Mouse (Mus musculus): ENCODE measurements around the gene Tiprl. TPM values are rescaled to one million over a fixed set of nuclear protein-coding genes. Genes with fewer than 3 reads are reported as not detected.
A peak's percentile ranks its signal among the peaks of the same experiment; 100 is the strongest.

The Tiprl gene
- polyA plus RNA-seq, 1 experiment from 2014 or later, result 153 TPM

- ATAC-seq (replicated peaks), result no peak
- 81% methylated on average over 5 of the region's 5 CpGs for WGBS
- Histone ChIP-seq H3K9ac (no peak overlapping the region), H3K4me3 (no peak overlapping the region), H3K9me3 (no peaks in the 10 kb centered on the region), H3K36me3 (replicated peaks) (no peaks in the 10 kb centered on the region), H3K4me2 (no peak overlapping the region), H3K27ac (no peak overlapping the region), H3K27me3 (replicated peaks) (no peaks in the 10 kb centered on the region), H3K4me1 (no peaks in the 10 kb centered on the region)
Measured at GRCm38 (mm10) chr1:165247085-165247484, 10.3 kb upstream of the Tiprl start.

- Histone ChIP-seq H3K4me3 (no peak overlapping the region), H3K4me2 (no peak overlapping the region), H3K9ac (no peak overlapping the region), H3K27ac (no peak overlapping the region), H3K27me3 (replicated peaks) (no peaks in the 10 kb centered on the region), H3K4me1 (no peaks in the 10 kb centered on the region), H3K9me3 (no peaks in the 10 kb centered on the region), H3K36me3 (replicated peaks) (no peaks in the 10 kb centered on the region)
- WGBS, result 83% methylated on average over 5 of the region's 5 CpGs
- ATAC-seq (replicated peaks), result no peak
Measured at GRCm38 (mm10) chr1:165246587-165246986, 9.8 kb upstream of the Tiprl start.

- WGBS, result 9% methylated on average over 10 of the region's 10 CpGs
- Histone ChIP-seq H3K36me3 (replicated peaks) (no peaks in the 10 kb centered on the region), H3K27me3 (replicated peaks) (no peaks in the 10 kb centered on the region), H3K4me3 (peak overlapping the region; percentile 90), H3K4me1 (peaks cover 24% of the 10 kb centered on the region), H3K4me2 (peak overlapping the region; percentile 76), H3K27ac (peak overlapping the region; percentile 93), H3K9me3 (no peaks in the 10 kb centered on the region), H3K9ac (peak overlapping the region; percentile 79)
- ATAC-seq (replicated peaks), result no peak
Measured at GRCm38 (mm10) chr1:165235846-165236245, 950 bp downstream of the Tiprl start.

GRCm38 (mm10) chr1:165233806-165234205 lies 3.0 kb downstream of the Tiprl start:
- ATAC-seq (replicated peaks), result no peak
- 83% methylated on average over 2 of the region's 2 CpGs for WGBS
- H3K4me1 ChIP-seq, result peaks cover 24% of the 10 kb centered on the region
- no peaks in the 10 kb centered on the region for H3K27me3 ChIP-seq (replicated peaks)
- no peaks in the 10 kb centered on the region for H3K36me3 ChIP-seq (replicated peaks)
- no peaks in the 10 kb centered on the region for H3K9me3 ChIP-seq
- H3K4me3 ChIP-seq, result no peak overlapping the region
- H3K9ac ChIP-seq, result no peak overlapping the region
- H3K27ac ChIP-seq, result no peak overlapping the region
- no peak overlapping the region for H3K4me2 ChIP-seq

GRCm38 (mm10) chr1:165230691-165231090 lies 6.1 kb downstream of the Tiprl start:
- peaks cover 13% of the 10 kb centered on the region for H3K4me1 ChIP-seq
- no peaks in the 10 kb centered on the region for H3K36me3 ChIP-seq (replicated peaks)
- H3K4me3 ChIP-seq, result no peak overlapping the region
- no peaks in the 10 kb centered on the region for H3K27me3 ChIP-seq (replicated peaks)
- no peak overlapping the region for H3K27ac ChIP-seq
- H3K9me3 ChIP-seq, result no peaks in the 10 kb centered on the region
- ATAC-seq (replicated peaks), result no peak
- WGBS, result 97% methylated on average over 4 of the region's 4 CpGs
- no peak overlapping the region for H3K4me2 ChIP-seq
- no peak overlapping the region for H3K9ac ChIP-seq

- WGBS, result 96% methylated on average over 9 of the region's 9 CpGs
- Histone ChIP-seq H3K36me3 (replicated peaks) (no peaks in the 10 kb centered on the region), H3K9ac (no peak overlapping the region), H3K9me3 (no peaks in the 10 kb centered on the region), H3K4me3 (no peak overlapping the region), H3K4me2 (no peak overlapping the region), H3K4me1 (peaks cover 7% of the 10 kb centered on the region; the same call in 1 of the 2 replicates), H3K27ac (no peak overlapping the region), H3K27me3 (replicated peaks) (no peaks in the 10 kb centered on the region)
- ATAC-seq (replicated peaks), result no peak
Measured at GRCm38 (mm10) chr1:165229577-165229976, 7.2 kb downstream of the Tiprl start.

- no peak overlapping the region for H3K4me3 ChIP-seq
- no peaks in the 10 kb centered on the region for H3K9me3 ChIP-seq
- H3K36me3 ChIP-seq (replicated peaks), result peaks cover 44% of the 10 kb centered on the region
- 96% methylated on average over 2 of the region's 2 CpGs for WGBS
- ATAC-seq (replicated peaks), result no peak
- H3K4me2 ChIP-seq, result no peak overlapping the region
- no peaks in the 10 kb centered on the region for H3K4me1 ChIP-seq
- no peak overlapping the region for H3K27ac ChIP-seq
- H3K27me3 ChIP-seq (replicated peaks), result no peaks in the 10 kb centered on the region
- H3K9ac ChIP-seq, result no peak overlapping the region
Measured at GRCm38 (mm10) chr1:165217023-165217589, 19.7 kb downstream of the Tiprl start.

GRCm38 (mm10) chr1:165215831-165216230 lies 21.0 kb downstream of the Tiprl start:
- no peak for ATAC-seq (replicated peaks)
- no peak overlapping the region for H3K4me3 ChIP-seq
- no peaks in the 10 kb centered on the region for H3K4me1 ChIP-seq
- H3K9me3 ChIP-seq, result no peaks in the 10 kb centered on the region
- no peak overlapping the region for H3K4me2 ChIP-seq
- no peak overlapping the region for H3K27ac ChIP-seq
- peaks cover 40% of the 10 kb centered on the region for H3K36me3 ChIP-seq (replicated peaks)
- H3K27me3 ChIP-seq (replicated peaks), result no peaks in the 10 kb centered on the region
- H3K9ac ChIP-seq, result no peak overlapping the region
- WGBS, result 89% methylated on average over 7 of the region's 7 CpGs

GRCm38 (mm10) chr1:165205591-165205990 lies 31.2 kb downstream of the Tiprl start:
- Histone ChIP-seq H3K36me3 (replicated peaks) (no peaks in the 10 kb centered on the region), H3K4me3 (no peak overlapping the region), H3K27me3 (replicated peaks) (no peaks in the 10 kb centered on the region), H3K9ac (no peak overlapping the region), H3K4me2 (no peak overlapping the region), H3K4me1 (no peaks in the 10 kb centered on the region), H3K9me3 (no peaks in the 10 kb centered on the region), H3K27ac (no peak overlapping the region)
- WGBS, result 40% methylated on average over 2 of the region's 2 CpGs
- ATAC-seq (replicated peaks), result no peak

GRCm38 (mm10) chr1:165203488-165204035 lies 33.2 kb downstream of the Tiprl start:
- ATAC-seq (replicated peaks), result no peak
- no peak overlapping the region for H3K9ac ChIP-seq
- H3K27ac ChIP-seq, result no peak overlapping the region
- 49% methylated on average over 2 of the region's 2 CpGs for WGBS
- H3K4me3 ChIP-seq, result no peak overlapping the region
- no peak overlapping the region for H3K4me2 ChIP-seq
- no peaks in the 10 kb centered on the region for H3K9me3 ChIP-seq
- no peaks in the 10 kb centered on the region for H3K27me3 ChIP-seq (replicated peaks)
- no peaks in the 10 kb centered on the region for H3K36me3 ChIP-seq (replicated peaks)
- no peaks in the 10 kb centered on the region for H3K4me1 ChIP-seq

- Histone ChIP-seq H3K36me3 (replicated peaks) (no peaks in the 10 kb centered on the region), H3K27me3 (replicated peaks) (no peaks in the 10 kb centered on the region), H3K9me3 (no peaks in the 10 kb centered on the region), H3K4me1 (no peaks in the 10 kb centered on the region), H3K4me3 (no peak overlapping the region), H3K4me2 (no peak overlapping the region), H3K27ac (no peak overlapping the region), H3K9ac (no peak overlapping the region)
- 78% methylated on average over 4 of the region's 4 CpGs for WGBS
- ATAC-seq (replicated peaks), result no peak
Measured at GRCm38 (mm10) chr1:165201445-165202012, 35.3 kb downstream of the Tiprl start.

- no peaks in the 10 kb centered on the region for H3K27me3 ChIP-seq (replicated peaks)
- WGBS, result 77% methylated on average over 8 of the region's 8 CpGs
- ATAC-seq (replicated peaks), result no peak
- no peak overlapping the region for H3K4me3 ChIP-seq
- H3K9ac ChIP-seq, result no peak overlapping the region
- no peaks in the 10 kb centered on the region for H3K4me1 ChIP-seq
- H3K27ac ChIP-seq, result no peak overlapping the region
- no peak overlapping the region for H3K4me2 ChIP-seq
- no peaks in the 10 kb centered on the region for H3K9me3 ChIP-seq
- no peaks in the 10 kb centered on the region for H3K36me3 ChIP-seq (replicated peaks)
Measured at GRCm38 (mm10) chr1:165200748-165201147, 36.0 kb downstream of the Tiprl start.

- H3K4me2 ChIP-seq, result no peak overlapping the region
- H3K36me3 ChIP-seq (replicated peaks), result no peaks in the 10 kb centered on the region
- 74% methylated on average over 3 of the region's 3 CpGs for WGBS
- H3K27ac ChIP-seq, result no peak overlapping the region
- no peak overlapping the region for H3K4me3 ChIP-seq
- no peaks in the 10 kb centered on the region for H3K9me3 ChIP-seq
- H3K4me1 ChIP-seq, result peaks cover 5% of the 10 kb centered on the region
- no peak overlapping the region for H3K9ac ChIP-seq
- no peak for ATAC-seq (replicated peaks)
- no peaks in the 10 kb centered on the region for H3K27me3 ChIP-seq (replicated peaks)
Measured at GRCm38 (mm10) chr1:165199639-165200038, 37.2 kb downstream of the Tiprl start.

Measured in midbrain, embryonic 15.5 days (tissue).